Mouse (Mus musculus) heart, adult 2 months (tissue): ENCODE data around the gene Add3. TPM values are rescaled to one million over a fixed set of nuclear protein-coding genes. Genes with fewer than 3 reads are reported as not detected.

ENCODE experiments used
- DNase-seq, 2 experiments: peaks; one replicate each; pipeline ENCODE4 v3.0.0; 2021
- H3K27ac ChIP-seq: fragments of 200-600 bp; 2 replicates; pipeline ENCODE4 v1.8.1; 2022
- H3K27me3 ChIP-seq: fragments of 200-500 bp; 2 replicates; pipeline ENCODE4 v1.6.1; 2012; ENCODE audit warnings: mild to moderate bottlenecking, low read length, inconsistent platforms, mixed read lengths; ENCODE audit not compliant: control insufficient read depth, insufficient read depth
- H3K36me3 ChIP-seq: fragments of 200-500 bp; 2 replicates; pipeline ENCODE4 v1.6.1; 2012; ENCODE audit warnings: low read length, inconsistent platforms; ENCODE audit not compliant: control insufficient read depth, insufficient read depth
- H3K4me1 ChIP-seq: fragments of 200-500 bp; 2 replicates; pipeline ENCODE4 v1.6.1; 2011; ENCODE audit warnings: low read length; ENCODE audit not compliant: control insufficient read depth, insufficient read depth
- H3K4me3 ChIP-seq: fragments of 200-600 bp; 2 replicates; pipeline ENCODE4 v1.8.1; 2022
- H3K79me2 ChIP-seq: fragments of 200-500 bp; replicated peaks from 2 replicates; pipeline ENCODE4 v1.6.1; 2012; ENCODE audit warnings: mild to moderate bottlenecking, inconsistent platforms, low read length, moderate library complexity, mixed read lengths; ENCODE audit not compliant: control insufficient read depth, insufficient read depth
- H3K9ac ChIP-seq: fragments of 200-500 bp; 2 replicates; pipeline ENCODE4 v1.6.1; 2012; ENCODE audit warnings: low read depth, mild to moderate bottlenecking, control low read depth, inconsistent platforms, low read length, mixed read lengths
- CTCF ChIP-seq: fragments of 200-600 bp; IDR thresholded peaks from 2 replicates; pipeline ENCODE4 v1.8.1; 2022; ENCODE audit warnings: antibody characterized with exemption, mild to moderate bottlenecking, moderate library complexity
- EP300 ChIP-seq: fragments of 200-500 bp; IDR thresholded peaks from 2 replicates; pipeline ENCODE4 v1.6.1; 2011; ENCODE audit warnings: low read depth, low read length, control low read depth; ENCODE audit not compliant: insufficient read depth
- POLR2A ChIP-seq: fragments of 200-500 bp; IDR thresholded peaks from 2 replicates; pipeline ENCODE4 v1.6.1; 2011; ENCODE audit warnings: mild to moderate bottlenecking, low read depth, low read length, control low read depth; ENCODE audit not compliant: insufficient read depth
- WGBS: fragments of 180-500 bp; shearing (Covaris S2); methylation state at CpG from one replicate; pipeline ENCODE4 v1.1.7; 2018; 5-methylcytosine and 5-hydroxymethylcytosine counted together
- intact Hi-C: fragments of 180-260 bp; cut with DNase I; formaldehyde crosslinking; loops from one replicate; pipeline ENCODE4 v1.15.1; 2025
- polyA plus RNA-seq: library from polyadenylated mRNA; depleted of rRNA; stranded (reverse); fragments of >200 nt; gene quantifications from 2 replicates; pipeline ENCODE4 v1.2.3, GENCODE M21; 2012
- total RNA-seq, 2 experiments: library from RNA; stranded (reverse); gene quantifications; 2 replicates each; pipeline ENCODE4 v1.2.3; 2021

Gene Add3
- total and polyA plus RNA-seq, 3 experiments, result 25.2 to 50.5 (median 38.9) TPM

- Histone ChIP-seq H3K27ac (peak overlapping the region; percentile 24; the same call in 1 of the 2 replicates), H3K27me3 (no peaks in the 10 kb centered on the region), H3K4me3 (no peak overlapping the region), H3K4me1 (peaks cover 24% of the 10 kb centered on the region), H3K9ac (peak overlapping the region; percentile 17; the same call in 1 of the 2 replicates), H3K79me2 (peaks cover 3% of the 10 kb centered on the region; the same call in 1 of the 2 replicates), H3K36me3 (peaks cover 2% of the 10 kb centered on the region; the same call in 1 of the 2 replicates)
- TF ChIP-seq CTCF (peak; percentile 44), EP300 (no peak)
- intact Hi-C loops, result loop anchor here (2.0 kb wide), 1 partner anchor 35 kb away; no protein-coding TSS in a partner anchor
- WGBS, result 36% methylated on average over 12 of the region's 12 CpGs
- DNase-seq, result no peak
Measured at GRCm38 (mm10) chr19:53180168-53180803, 40.0 kb downstream of the Add3 start.

- intact Hi-C loops, result loop anchor here (2.0 kb wide), 1 partner anchor 36 kb away; no protein-coding TSS in a partner anchor
- TF ChIP-seq EP300 (peak; percentile 54; the same call in 1 of the 2 replicates), CTCF (no peak), POLR2A (peak; percentile 64)
- Histone ChIP-seq H3K36me3 (peaks cover 6% of the 10 kb centered on the region; the same call in 1 of the 2 replicates), H3K9ac (no peak overlapping the region), H3K27me3 (no peaks in the 10 kb centered on the region), H3K4me1 (peaks cover 26% of the 10 kb centered on the region), H3K27ac (peak overlapping the region; percentile 68), H3K79me2 (peaks cover 3% of the 10 kb centered on the region; the same call in 1 of the 2 replicates), H3K4me3 (peak overlapping the region; percentile 17; the same call in 1 of the 2 replicates)
- WGBS, result 31% methylated on average over 19 of the region's 19 CpGs
- peak; percentile 80 to 84 for DNase-seq
Measured at GRCm38 (mm10) chr19:53181003-53181861, 41.0 kb downstream of the Add3 start.

DNA sequence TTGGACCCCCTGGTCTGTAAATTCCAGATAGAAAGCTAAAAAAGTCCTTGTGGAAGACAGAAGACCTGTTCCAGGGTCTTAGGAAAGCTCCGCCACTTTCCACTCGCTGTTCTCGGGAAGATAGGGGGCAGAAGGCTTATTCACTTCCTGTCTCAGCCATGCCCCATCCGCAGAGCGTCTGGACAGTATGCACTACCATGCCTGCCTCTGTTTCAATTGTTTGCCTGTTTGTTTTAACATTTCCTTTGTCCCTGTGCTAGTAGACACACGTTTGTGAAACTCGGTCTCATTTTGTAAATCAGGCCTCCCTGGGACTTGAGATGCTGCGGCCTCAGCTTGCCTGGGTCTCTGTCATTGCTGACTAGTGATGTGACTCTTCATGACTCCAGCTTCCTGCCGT is 43.4 kb downstream of the Add3 start:
- H3K27me3 ChIP-seq, result no peaks in the 10 kb centered on the region
- H3K4me1 ChIP-seq, result peaks cover 29% of the 10 kb centered on the region
- no peak overlapping the region for H3K9ac ChIP-seq
- H3K4me3 ChIP-seq, result peak overlapping the region; percentile 1; the same call in 1 of the 2 replicates
- 26% methylated on average over 9 of the region's 9 CpGs for WGBS
- H3K27ac ChIP-seq, result peak overlapping the region; percentile 57
- TF ChIP-seq CTCF (peak; percentile 55), EP300 (no peak), POLR2A (no peak)
- peaks cover 2% of the 10 kb centered on the region for H3K79me2 ChIP-seq
- DNase-seq, result no peak
- H3K36me3 ChIP-seq, result peaks cover 12% of the 10 kb centered on the region
- intact Hi-C loops, result no loop called here

GRCm38 (mm10) chr19:53184216-53184615 is 44.0 kb downstream of the Add3 start:
- no peak for DNase-seq
- Histone ChIP-seq H3K9ac (peak overlapping the region; percentile 36), H3K4me1 (peaks cover 29% of the 10 kb centered on the region), H3K79me2 (peaks cover 2% of the 10 kb centered on the region), H3K4me3 (peak overlapping the region; percentile 22; the same call in 1 of the 2 replicates), H3K27ac (peak overlapping the region; percentile 57), H3K36me3 (peaks cover 12% of the 10 kb centered on the region), H3K27me3 (no peaks in the 10 kb centered on the region)
- intact Hi-C loops, result no loop called here
- 11% methylated on average over 10 of the region's 10 CpGs for WGBS
- TF ChIP-seq CTCF (no peak), EP300 (no peak), POLR2A (no peak)

- WGBS, result 56% methylated on average over 5 of the region's 5 CpGs
- Histone ChIP-seq H3K36me3 (peaks cover 16% of the 10 kb centered on the region), H3K27ac (peak overlapping the region; percentile 15; the same call in 1 of the 2 replicates), H3K4me3 (no peak overlapping the region), H3K9ac (no peak overlapping the region), H3K4me1 (peaks cover 31% of the 10 kb centered on the region), H3K27me3 (no peaks in the 10 kb centered on the region), H3K79me2 (peaks cover 2% of the 10 kb centered on the region)
- intact Hi-C loops, result no loop called here
- no peak for TF ChIP-seq POLR2A
- TF ChIP-seq EP300, result no peak
- no peak for TF ChIP-seq CTCF
- no peak for DNase-seq
Measured at GRCm38 (mm10) chr19:53184911-53185310, 44.7 kb downstream of the Add3 start.
